Mouse (Mus musculus): ENCODE measurements around the gene Rfpl4b.

GRCm38 (mm10) chr10:38848231-38848630, 26.7 kb upstream of the Rfpl4b start:
- TF ChIP-seq GATA1 (IDR thresholded peaks at IDR 0.05; ENCODE audit: borderline replicate concordance, low read length) (no peak), FLI1 (IDR thresholded peaks at IDR 0.05; ENCODE audit: low read length) (no peak)

Data from megakaryocyte, embryonic 14.5 days (primary cell).